Comparison of ENCODE assay signal across 19 mouse cellular contexts in the genomic region with DNA sequence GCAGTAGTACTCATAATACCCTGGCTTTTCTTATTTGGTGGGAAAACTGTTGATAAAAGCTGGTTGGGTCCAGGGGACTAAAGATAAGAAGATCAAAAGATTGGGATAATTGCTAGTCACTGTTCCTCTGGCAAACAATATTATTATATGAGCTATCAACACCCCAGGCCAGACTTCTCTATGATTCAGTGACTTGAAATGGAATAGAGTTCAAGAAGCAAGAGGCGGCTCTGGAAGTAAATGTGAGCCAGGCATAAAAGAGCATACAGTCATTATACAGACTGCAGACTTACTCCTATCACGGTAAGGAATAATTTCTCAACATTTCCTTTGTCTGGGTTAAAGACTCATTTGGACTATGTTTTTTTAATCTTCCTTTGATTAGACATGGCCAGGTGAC.
DNase-seq lines count a peak whose midpoint lies in the region; ATAC-seq and TF ChIP-seq lines count a peak whose summit lies in the region.
"Had no signal": no experiment of that assay in that cellular context is flagged by ENCODE, and none has a peak within 500 bp of the region (broad histone marks: within the 10 kb centered on the region; RNA-seq: fewer than 3 reads in every experiment).

No protein-coding gene starts in this region.

- TF ChIP-seq CTCF in intestine, postnatal 0 days (IDR thresholded peaks at IDR 0.05; ENCODE audit: low read depth) = no peak

- no peak overlapping the region for H3K4me2 ChIP-seq in intestine, embryonic 15.5 days (replicated peaks)
- H3K4me2 ChIP-seq in intestine, postnatal 0 days (replicated peaks; ENCODE audit: low read depth) = no peak overlapping the region
- H3K4me2 ChIP-seq in intestine, embryonic 16.5 days (ENCODE audit: low read depth, low read length) = no peak overlapping the region

- no peak overlapping the region for H3K27ac ChIP-seq in intestine, embryonic 15.5 days
- no peak overlapping the region for H3K27ac ChIP-seq in intestine, postnatal 0 days (ENCODE audit: low read depth, low read length)
- H3K27ac ChIP-seq in intestine, embryonic 16.5 days (ENCODE audit: low read length) = no peak overlapping the region

- ATAC-seq in intestine, embryonic 15.5 days = peak; percentile 83
- no peak for ATAC-seq in intestine, postnatal 0 days
- ATAC-seq in intestine, embryonic 16.5 days = peak; percentile 83
- ATAC-seq: activated CD4-positive, CD25-positive, alpha-beta regulatory T cell, adult 4 months; CD4-positive, CD25-positive, alpha-beta regulatory T cell, adult 4 months; Patski had no signal

- no peak for DNase-seq in layer of hippocampus, adult 11-12 months (ENCODE audit: low spot score)
- DNase-seq: adrenal gland, adult 2 months; adrenal gland, adult 8-10 months; adrenal gland, postnatal 10 days; adrenal gland, postnatal 14 days; adrenal gland, postnatal 25 days; adrenal gland, postnatal 36 days; B cell, adult 2 months; cerebellum, adult 11 months; cerebellum, adult 11-12 months; cerebellum, adult 18-20 months had no signal

- WGBS in intestine, embryonic 15.5 days = 65% methylated on average over 2 of the region's 2 CpGs
- WGBS in intestine, postnatal 0 days = 47% methylated on average over 2 of the region's 2 CpGs
- WGBS in intestine, embryonic 16.5 days = 74% methylated on average over 2 of the region's 2 CpGs

- no peaks in the 10 kb centered on the region for H3K27me3 ChIP-seq in intestine, embryonic 15.5 days (replicated peaks)
- H3K27me3 ChIP-seq in intestine, postnatal 0 days (replicated peaks; ENCODE audit: control insufficient read depth, insufficient read depth, low read length) = no peaks in the 10 kb centered on the region
- H3K27me3 ChIP-seq in intestine, embryonic 16.5 days (replicated peaks; ENCODE audit: control insufficient read depth, insufficient read depth, low read length) = no peaks in the 10 kb centered on the region
- H3K27me3 ChIP-seq: CH12.LX, Patski had no signal

- H3K9me3 ChIP-seq in intestine, embryonic 15.5 days = no peaks in the 10 kb centered on the region
- H3K9me3 ChIP-seq in intestine, postnatal 0 days (ENCODE audit: control insufficient read depth) = no peaks in the 10 kb centered on the region
- H3K9me3 ChIP-seq in intestine, embryonic 16.5 days (ENCODE audit: control insufficient read depth, low read length) = no peaks in the 10 kb centered on the region
- H3K9me3 ChIP-seq: G1E had no signal

- no peak overlapping the region for H3K9ac ChIP-seq in intestine, embryonic 15.5 days
- H3K9ac ChIP-seq in intestine, postnatal 0 days (ENCODE audit: low read depth, low read length) = no peak overlapping the region
- no peak overlapping the region for H3K9ac ChIP-seq in intestine, embryonic 16.5 days (ENCODE audit: low read depth, low read length)

- no peaks in the 10 kb centered on the region for H3K4me1 ChIP-seq in intestine, embryonic 15.5 days (replicated peaks)
- no peaks in the 10 kb centered on the region for H3K4me1 ChIP-seq in intestine, postnatal 0 days (replicated peaks; ENCODE audit: control insufficient read depth, insufficient read depth, low read length)
- no peaks in the 10 kb centered on the region for H3K4me1 ChIP-seq in intestine, embryonic 16.5 days (ENCODE audit: control insufficient read depth, insufficient read depth, low read length)

- no peaks in the 10 kb centered on the region for H3K36me3 ChIP-seq in intestine, embryonic 15.5 days
- H3K36me3 ChIP-seq in intestine, postnatal 0 days (ENCODE audit: control insufficient read depth, insufficient read depth) = no peaks in the 10 kb centered on the region
- H3K36me3 ChIP-seq in intestine, embryonic 16.5 days (ENCODE audit: control insufficient read depth, insufficient read depth, low read length) = no peaks in the 10 kb centered on the region
- H3K36me3 ChIP-seq: G1E had no signal

- H3K4me3 ChIP-seq in intestine, embryonic 15.5 days (replicated peaks) = no peak overlapping the region
- H3K4me3 ChIP-seq in intestine, postnatal 0 days (ENCODE audit: low read depth, low read length) = no peak overlapping the region
- H3K4me3 ChIP-seq in intestine, embryonic 16.5 days (ENCODE audit: low read length) = no peak overlapping the region
